Mouse (Mus musculus) frontal cortex, adult 2 months (tissue): ENCODE measurements around the gene Arl14ep. TPM values are rescaled to one million over a fixed set of nuclear protein-coding genes. Genes with fewer than 3 reads are reported as not detected.

Experiments
- DNase-seq, 2 experiments: peaks; one replicate each; pipeline ENCODE4 v3.0.0; 2022; ENCODE audit warnings: low spot score in 1 of 2; ENCODE audit errors: extremely low spot score in 1 of 2
- polyA plus RNA-seq: library from polyadenylated mRNA; depleted of rRNA; stranded (reverse); fragments of >200 nt; gene quantifications from 2 replicates; pipeline ENCODE4 v1.2.3, GENCODE M21; 2012; rRNA removed

Arl14ep gene
- polyA plus RNA-seq, 1 experiment, result 30.7 TPM

DNA sequence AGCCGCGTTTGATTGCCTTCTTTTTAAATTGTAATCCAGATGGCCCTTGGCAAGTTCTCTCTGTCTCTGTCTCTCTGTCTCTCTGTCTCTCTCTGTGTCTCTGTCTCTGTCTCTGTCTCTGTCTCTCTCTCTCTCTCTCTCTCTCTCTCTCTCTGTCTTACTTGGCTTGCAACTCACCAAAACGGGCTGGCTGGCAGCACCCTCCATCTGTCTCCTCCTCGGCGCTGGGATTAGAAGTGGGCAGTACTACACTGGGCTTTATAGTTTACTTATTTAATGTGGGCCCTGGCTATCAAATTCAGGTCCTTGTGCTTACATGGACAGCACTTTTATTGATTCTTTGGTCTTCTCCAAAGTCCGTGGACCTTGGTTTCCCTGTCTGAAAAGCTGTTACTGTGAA is 18.1 kb downstream of the Arl14ep start:
- no peak for DNase-seq

GRCm38 (mm10) chr2:106955621-106956020 is 18.6 kb downstream of the Arl14ep start:
- peak in 1 of 2 experiments; percentile 72 for DNase-seq

DNA sequence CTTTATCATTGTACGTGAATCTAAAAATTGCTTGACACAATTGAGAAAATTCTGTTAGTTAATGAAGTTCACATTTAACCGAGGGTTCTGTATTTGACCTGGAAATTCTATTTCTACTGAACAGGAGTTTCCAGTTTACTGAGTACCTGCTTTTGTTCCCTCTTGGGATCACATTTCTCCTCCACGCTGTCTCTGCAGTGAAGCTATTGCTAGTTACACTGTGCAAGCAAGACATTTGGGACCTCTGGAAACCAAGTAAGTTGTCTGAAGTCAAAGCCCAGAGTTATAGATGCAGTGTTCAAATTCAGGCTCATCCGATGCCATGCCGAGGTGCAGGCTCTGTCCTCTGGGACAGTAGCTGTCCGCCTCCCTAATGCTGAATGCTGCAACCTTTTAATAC is 19.2 kb downstream of the Arl14ep start:
- no peak for DNase-seq

DNA sequence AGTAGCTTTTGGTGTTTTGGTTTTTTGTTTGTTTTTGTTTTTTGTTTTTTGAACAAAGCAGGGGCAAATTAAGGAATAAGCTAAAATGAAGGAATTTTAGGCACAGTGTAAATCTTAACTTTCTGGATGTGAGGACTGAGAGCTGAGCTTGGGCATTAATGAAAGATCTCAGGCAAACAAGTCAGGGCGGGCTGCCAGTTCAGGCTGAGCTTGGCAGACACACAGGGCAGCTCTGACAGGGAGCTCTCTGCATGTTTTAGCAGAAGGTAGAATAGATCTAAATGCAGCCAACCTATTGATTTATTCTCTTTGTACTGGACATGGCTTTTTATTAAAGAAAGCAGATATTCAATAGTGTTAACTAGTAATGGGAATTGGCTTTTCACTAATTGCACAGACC is 31.8 kb downstream of the Arl14ep start:
- peak in 1 of 2 experiments; percentile 36 for DNase-seq

DNA sequence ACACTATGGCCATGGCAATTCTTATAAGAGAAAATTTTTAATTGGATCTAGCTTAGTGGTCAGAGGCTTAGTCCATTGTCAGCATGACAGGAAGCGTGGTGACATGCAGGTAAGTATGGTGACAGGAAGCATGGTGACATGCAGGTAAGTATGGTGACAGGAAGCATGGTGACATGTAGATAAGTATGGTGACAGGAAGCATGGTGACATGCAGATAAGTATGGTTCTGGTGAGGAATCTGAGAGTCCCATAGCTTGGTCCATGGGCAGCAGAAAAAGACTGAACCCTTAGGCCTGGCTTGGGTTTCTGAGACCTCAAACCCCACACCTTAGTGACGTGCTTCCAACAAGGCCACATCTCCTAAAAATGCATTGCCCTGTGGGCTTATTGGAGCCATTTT is 38.5 kb downstream of the Arl14ep start:
- no peak for DNase-seq

DNA sequence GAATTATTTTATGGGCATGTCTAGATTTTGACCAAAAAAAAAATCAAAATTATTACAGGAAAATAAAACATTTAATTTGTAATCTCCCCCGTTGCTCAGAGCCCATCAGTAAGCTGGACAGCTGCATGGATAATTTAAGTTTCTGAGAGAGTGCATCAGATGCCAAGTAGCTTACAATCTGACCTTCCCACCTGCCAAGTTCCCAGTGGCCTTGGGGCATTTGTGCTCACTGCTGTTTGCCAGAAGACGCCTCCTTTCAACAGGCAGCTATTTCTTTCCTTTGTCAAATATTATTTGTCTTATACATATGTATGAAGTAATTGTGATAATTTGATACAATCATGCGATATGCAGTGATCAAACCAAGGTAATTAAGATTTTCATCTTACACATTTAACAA is 44.3 kb downstream of the Arl14ep start:
- no peak for DNase-seq

Other genes with a start within 250 kb of the Arl14ep start
- not detected in 2 replicates for gene Fshb, start 85.2 kb upstream of the Arl14ep start, polyA plus RNA-seq